Mouse (Mus musculus) cerebellum, adult 11 months (tissue): ENCODE data around the gene Itgam.
"Not testable (repeated sequence)": the region's sequence is repeated elsewhere in the genome, so short reads cannot be mapped to it uniquely, and the experiment has no call there.

ENCODE experiments used
- DNase-seq: peaks from one replicate; pipeline ENCODE4 v3.0.0; 2022

Itgam gene

DNA sequence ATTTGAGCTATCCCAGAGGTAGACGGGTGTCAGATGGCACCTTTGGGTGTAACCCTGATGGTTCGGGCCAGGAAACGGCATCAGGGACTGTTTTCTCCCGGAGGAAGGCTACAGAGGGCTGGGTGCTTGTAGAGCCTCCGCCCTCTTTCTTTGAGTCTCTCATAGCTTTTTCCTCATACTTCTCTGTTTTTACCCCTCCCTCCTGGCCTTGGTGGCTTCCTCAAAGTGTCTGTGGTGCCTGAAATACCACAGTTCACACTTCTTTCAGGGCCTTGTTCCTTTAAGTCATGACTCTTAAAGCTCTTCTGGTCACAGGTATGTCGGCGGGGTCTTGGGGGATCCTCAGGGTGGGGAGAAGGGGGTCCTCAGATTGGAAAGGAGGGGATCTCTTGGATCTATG lies at the start of gene Itgam, which contains the start of gene Gm49368:
Gene Itgam (plus strand): TSS at position 185 of the 400 bp plus-strand sequence.
Gene Gm49368 (plus strand): TSS at position 228 of the 400 bp plus-strand sequence.
- no peak for DNase-seq

DNA sequence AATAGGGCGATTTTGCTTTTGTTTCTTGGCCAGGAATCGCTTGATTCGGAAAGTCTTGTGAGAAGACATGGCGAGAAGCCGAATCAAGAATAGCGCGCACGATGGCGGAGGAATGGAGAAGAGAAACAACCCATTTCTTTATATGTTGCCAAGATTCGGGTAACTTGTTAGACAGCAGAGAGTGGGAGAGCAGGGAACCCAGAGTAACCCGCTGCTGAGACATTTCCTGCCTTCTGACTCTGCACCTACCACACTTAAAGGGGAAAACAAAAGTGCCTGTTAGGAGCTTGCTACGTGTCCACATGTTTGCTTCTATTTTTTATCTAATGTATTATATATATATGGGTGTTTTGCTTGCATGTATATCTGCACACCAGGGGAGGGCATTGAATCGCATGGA lies 49.3 kb upstream of the Itgam start:
- no peak for DNase-seq

DNA sequence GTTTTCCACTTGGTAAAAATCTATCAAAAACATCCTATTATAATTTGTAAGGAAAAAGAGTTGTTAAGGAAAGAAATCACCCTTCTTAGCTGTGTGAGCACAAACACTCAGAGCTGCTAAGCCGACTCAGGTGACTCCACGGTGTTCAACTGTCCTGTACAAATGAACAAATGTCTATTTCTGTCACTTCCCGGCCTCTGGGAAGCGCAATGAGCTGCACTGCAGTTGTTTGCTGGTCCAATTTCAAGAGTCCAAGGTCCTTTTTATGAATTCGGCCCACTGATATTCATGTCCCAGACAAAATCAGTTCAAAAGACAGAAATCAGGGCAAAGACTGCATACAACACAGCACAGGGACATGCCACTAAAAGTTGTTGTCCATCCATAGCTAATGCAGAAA lies 46.3 kb upstream of the Itgam start:
- not testable (repeated sequence) for DNase-seq

DNA sequence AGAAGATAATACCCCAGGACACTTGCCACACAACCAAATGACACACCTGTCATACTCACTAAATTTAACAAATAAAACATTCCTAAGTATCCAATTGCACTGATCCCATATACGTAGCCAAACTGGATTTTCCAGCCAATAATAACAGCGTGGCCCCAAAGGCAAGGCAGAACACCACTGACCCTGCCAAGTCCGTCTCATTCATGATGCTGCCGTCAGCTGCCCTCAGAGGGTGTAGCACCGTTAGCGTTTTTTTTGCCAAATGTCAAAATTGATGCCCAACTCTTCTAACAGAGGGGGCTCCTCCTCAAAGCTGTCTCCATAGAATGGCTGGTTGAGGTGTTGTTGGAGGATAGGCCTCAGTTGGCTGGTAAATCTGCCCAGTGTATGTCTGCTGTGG lies 45.8 kb upstream of the Itgam start:
- no peak for DNase-seq

DNA sequence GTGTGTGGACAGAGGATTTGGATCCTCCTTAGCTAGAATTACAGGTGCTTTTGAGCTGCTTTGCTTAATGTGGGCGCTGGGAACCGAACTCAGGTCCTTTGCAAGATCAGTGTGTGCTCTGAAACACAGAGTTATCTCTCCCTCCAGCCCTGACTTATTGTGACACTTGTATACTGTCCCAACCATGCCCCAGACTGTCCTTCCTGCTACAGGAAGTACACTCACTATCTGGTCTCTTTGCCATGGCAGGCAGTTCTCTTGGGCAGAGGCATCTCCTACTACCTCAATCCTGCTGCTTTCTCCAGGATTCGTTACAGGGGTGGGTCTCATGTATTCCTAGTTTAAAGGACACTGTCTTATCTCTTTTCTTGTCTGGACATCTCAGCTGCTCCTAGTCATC lies 44.2 kb upstream of the Itgam start:
- DNase-seq, result no peak

DNA sequence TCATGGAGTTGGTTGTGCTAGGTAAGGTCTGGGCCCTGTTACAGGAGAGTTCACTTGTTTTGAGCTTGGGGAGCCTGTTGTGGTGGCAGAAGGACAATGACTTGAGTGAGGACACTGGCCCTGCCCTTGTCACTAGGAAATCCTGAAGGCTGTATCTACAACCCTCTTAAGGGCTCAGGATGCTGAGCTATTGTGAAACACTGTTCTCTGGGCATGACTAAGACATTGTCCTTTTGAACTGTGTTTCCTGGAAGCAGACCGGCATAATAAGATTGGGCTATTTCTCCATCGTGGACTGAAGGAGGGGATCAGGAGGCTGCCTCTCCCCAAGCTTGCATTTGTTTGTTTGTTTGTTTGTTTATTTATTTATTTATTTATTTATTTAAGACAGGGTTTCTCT lies 43.3 kb upstream of the Itgam start:
- DNase-seq, result no peak

DNA sequence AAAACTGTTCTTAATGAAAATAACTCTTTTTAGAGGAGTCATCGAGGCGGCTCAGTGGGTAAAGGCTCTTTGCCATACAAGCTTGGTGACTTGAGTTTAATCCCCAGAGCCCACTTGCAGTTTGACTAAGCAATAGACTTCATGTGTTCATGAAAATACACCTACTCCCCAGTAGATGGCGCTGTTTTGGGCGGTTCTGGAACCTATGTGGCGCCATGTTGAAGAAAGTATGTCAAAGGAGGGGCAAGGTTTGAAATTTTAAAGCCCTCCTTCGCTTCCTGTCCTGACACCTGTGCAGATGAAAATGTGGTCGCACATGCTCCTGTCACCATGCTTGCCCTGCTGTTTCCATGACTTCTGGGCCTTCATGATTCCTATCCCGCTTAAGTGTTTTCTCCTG lies 39.5 kb upstream of the Itgam start:
- DNase-seq, result no peak

DNA sequence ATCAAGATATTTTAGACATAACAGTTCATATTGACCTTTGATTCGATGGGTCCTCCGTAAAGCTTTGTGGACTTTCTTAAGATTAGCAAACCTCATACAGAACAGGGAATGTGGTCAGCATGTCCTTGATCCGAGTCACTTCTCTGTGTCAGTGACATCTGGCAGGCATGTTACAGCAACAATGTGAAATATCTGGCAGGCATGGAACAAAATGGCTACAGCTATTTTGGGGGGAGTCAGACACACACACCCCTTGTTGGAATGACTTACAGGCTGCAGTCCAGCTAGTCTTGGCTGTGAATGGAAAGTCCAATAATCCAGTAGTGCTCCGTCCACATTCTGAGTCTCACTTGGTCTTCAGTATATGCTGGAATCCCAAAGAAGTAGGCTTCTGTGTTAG lies 38.9 kb upstream of the Itgam start:
- DNase-seq, result no peak

DNA sequence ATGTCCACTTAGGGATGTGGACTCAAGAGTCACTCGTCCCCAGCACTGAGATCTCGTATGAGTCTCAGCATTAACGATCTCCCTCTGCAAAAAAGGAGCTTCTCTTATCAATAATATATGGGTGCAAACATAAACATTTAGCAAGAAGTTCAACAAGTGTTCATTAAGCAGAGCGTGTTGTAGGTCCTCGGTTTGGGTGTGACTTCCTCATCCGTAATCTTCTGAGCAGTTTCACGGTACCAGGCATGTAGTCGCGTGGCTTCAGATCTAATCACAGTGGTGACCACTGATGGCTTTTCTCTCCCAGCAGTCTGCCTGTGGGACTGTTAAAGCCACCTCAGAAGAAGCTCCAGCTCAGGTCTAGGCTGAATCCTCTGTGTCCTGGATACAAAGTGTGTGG lies 38.1 kb upstream of the Itgam start:
- DNase-seq, result no peak

DNA sequence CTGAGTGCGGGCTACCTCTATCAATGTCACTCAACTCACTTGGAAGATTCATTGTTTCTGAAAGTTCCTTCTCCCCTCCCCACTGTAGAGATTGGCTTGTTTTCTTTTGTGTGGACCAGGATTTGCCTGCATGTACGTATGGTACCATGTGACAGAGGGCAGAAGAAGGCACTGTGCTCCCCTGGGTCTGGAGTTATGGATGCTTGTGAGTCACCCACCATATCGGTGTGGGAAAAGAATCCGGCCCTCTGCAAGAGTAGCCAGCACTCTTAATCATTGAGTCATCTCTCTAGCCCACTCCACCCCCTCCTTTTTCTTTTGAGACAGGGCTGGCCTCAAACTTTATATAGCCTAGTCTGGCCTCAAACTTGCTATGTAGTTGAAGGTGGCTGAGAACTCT lies 37.5 kb upstream of the Itgam start:
- DNase-seq, result no peak

DNA sequence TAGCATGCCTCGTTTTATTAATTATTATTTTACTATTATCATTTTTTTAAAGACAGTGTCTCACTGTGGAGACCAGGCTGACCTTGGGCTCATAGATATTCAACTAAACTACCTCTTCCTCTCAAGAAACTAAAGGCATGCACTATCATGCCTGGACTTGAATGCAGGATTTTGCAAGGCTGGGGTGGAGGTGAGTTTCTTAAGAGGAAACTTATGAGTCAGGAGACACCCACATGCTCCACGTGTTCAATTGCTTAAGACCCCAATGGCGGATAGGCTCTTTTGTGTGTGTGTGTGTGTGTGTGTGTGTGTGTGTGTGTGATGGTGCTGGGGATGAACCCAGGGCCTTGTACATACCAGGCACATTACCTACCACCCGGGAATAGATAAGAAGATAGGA lies 37.1 kb upstream of the Itgam start:
- no peak for DNase-seq

DNA sequence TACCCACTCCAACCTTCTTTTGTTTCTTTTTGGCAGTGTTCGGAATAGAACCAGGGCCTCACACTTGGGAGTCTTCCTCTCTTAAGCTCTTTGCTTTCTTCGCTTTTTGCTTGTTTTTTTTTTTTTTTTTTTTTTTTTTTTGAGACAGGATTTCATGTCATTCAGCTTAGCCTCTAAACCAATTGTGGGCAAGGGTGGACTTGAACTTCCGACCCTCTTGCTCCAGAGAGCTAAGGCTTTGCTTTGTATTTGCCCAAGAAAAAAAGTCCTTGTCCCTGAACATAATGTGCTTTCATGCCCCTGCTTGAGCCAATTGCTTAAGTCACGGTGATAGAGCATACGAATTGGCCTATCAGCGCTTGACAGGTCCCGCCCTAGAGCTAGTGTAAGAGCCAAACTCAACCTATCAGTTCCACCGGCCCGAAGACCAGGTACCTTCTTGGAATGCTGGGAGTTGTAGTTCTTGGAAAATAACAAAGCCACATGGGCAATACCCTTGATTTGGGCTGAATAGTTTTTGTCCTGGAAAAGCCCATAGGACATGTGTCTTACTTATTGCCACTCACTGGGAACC lies 30.9 kb upstream of the Itgam start:
- DNase-seq, result no peak

DNA sequence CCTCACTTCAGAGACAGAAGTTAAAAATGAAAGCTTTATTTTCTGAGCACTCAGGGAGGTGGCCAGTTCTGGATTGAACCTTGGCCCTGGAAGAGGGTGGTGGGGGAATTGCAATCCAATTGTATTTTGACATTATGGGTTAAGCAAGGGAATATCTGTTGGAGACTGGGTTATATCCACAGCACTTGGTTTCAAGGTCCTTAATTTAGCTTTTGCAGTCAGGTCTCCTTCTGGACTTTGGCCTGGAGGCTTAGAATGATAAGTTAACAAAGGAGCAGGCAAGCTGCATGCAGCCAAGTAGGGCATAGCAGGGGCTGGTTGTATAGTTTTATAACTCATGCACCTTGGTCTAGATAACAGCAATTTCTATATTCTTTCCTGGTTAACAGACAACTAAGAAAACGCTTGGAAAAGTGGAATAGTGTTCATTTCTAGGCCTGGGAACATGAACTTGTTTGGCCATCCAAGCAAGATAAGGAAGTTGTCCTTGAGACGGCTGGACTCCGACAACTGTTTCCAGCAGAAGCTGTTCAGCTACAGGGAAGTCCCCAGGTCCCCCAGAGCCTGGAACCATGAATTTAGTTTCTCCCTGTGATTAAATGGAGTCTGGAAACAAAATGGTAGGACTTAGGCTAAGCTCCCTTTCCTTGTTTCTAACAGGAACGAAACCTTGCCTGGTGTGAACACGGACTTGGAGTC lies 30.0 kb upstream of the Itgam start:
- no peak for DNase-seq

DNA sequence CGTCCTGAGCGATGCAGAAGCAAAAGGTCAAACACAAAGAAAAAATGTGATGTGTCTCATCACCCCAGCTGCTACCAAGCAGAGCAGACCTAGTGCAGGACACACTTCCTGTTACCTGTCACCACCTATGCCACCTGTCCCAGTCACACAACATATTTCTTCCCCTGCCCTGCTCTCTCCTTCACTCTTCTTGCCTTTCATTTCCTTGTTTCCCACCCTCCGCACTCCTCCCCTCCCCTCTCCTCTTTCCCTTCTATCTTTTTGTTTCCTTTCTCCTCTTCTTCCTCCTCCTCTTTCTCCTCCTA lies 29.5 kb upstream of the Itgam start:
- no peak for DNase-seq

DNA sequence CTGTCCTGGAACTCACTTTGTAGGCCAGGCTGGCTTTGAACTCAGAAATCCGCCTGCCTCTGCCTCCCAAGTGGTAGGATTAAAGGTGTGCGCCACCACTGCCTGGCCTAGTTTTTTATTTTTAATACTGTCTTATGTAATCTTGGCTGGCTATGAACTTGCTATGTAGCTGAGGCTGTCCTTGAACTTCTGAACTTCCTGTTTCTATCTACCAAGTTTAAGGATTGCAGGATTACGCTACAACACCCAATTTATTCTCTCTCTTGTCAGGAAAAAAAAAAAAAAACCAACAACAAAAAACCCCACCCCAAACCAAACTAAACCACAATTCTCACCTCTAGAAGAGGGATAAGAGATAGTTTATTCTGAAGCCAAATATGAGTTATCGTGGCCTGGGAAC lies 28.8 kb upstream of the Itgam start:
- no peak for DNase-seq

DNA sequence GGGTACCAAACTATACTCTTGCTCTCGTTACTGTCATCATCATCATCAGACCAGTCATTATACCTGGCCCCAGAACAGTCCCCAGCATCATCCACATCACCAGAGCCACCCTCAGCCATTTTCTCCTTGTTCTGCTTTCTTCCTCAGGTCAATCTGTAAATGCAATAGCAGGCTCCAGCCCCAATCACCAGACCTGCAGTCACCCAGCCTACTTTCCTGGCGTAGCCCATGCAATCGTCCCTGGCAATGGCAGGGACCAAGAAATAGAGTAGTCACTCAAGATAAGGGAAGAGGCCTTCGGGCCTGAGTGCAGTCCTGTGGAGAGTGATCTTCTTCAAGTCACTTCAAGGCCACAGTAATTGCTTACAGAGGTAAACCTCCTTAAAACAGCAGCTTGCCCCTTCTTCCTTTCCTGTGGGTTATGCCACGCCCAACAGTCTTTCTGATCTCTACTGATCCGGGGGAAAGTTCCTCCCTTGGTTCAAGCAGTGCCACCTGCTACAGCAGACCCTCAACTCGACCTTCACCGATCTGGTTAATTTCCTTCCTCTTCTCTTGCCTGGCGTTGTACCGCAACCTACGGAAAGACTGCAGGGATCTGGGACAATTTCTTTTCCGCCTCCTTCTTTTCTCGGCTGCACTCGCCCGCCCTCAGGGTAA lies 20.1 kb upstream of the Itgam start:
- not testable (repeated sequence) for DNase-seq

DNA sequence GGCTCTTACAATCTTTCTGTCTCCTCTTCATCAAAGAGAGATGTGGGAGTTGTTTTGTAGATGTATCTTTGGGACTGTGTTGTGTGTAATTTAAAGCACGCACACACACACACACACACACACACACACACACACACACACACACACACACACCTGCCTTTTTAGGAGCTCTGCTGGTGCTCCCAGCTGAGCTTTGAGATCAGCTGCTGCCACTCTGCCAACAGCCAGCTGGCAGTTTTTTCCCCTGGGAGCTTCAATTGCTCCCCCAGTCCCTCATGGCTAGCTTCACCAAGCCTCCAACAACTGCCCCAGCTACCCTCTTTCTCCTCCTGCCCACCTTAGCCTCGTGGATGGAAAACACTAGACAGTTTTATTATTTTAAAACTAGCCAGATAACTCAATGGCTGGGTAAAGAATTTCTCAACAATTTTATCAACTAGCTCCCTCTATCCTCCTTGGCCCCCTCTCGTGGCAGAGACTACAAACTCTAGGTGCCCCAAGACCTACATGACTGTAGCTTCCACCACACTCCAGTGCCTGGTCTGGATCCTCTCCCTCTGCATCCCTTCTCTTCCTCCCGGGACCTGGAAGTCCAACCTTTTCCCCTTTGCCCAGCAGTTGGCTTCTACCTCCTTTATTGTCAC lies 18.2 kb upstream of the Itgam start:
- no peak for DNase-seq

DNA sequence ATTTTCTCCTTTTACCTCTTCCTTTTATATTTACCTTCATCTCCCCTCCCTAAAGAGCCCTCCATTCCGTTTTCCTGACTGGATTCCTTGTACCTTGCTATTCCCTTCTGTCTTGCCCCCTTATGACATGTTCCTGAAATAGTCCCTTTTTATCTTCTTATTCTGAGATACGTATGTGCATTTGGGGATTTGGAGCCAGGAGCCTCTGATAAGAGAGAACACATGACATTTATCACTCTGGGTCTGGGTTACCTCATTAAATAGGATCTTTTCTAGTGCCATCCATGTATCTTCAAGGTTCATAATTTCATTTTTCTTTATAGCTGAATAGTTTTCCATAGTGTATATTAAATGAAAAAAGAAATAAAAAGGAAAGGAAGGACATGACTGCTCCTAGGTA lies 16.8 kb upstream of the Itgam start:
- no peak for DNase-seq

DNA sequence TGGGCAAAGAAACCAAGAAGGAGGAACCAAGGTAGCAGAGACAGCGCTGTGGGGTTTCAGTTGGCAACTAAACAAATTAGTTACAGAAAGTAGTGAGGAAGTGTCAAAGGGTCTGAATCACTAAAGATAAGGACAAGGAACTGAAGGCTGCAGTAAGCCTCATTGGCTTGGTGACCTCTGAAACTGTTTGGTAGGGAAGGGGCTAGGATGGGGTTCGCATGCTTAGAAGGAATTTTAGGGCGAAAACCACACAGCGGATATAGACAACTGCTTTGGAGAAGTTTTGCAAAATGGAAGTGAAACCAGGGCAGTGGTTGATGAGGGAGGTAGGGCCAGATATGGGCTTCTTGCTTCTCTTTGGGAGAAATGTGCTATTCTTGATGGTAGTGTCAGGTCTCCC lies 13.6 kb upstream of the Itgam start:
- DNase-seq, result no peak

DNA sequence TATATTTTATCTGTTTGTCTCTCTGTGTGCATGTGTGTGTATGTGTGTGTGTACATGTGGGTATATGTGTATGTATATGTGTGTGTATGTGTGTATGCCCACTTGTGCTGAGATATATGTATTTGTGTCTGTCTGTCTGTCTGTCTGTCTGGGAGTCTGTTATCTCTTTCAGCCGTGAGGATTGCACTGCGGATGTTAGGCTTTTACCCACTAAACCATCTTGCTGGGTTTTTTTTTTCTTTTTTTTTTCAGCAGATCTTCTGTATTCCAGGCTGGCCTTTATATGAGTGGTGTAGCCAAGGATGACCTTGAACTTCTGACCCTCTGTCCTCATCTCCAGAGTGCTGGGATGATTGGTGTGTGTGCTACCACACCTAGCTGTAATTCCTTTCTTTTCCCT lies 13.2 kb upstream of the Itgam start:
- DNase-seq, result no peak

DNA sequence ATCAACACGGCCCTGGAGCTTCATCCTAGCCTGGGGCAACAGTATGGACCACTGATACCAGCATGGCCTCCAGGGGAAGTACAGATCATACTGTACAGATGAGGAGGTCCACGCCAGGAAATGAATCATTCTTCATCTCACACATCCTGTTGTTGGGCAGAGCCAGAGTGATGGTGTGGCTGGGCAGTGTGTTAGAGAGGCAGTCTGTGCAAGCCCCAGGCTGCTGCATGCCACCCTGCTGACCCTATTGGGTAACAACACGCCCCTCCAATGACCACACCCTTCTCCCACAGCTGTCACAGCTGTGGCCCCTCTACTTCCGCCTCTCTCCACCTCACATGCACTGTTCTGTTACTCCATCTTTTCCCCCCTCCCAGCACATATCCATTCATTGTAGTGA lies 11.7 kb upstream of the Itgam start:
- DNase-seq, result no peak

DNA sequence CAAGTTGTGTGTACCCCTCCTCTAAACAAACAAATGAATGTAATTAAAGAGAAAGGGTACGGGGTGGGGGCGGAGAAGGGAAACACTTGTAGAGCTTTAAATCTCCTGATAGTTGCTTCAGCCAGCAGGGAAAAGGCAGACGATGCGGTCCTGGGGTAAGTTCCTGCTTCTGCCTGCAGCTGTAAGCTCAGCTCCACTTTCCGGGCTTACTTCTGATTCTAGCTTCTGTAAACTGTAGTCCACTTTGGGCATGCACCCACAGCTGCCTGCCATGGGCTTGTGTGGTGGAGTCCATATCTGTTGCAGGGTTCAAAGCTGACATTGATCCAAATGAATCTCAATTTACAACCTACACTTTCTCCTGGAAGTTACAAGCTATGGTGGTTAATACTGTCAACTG lies 9.4 kb upstream of the Itgam start:
- DNase-seq, result no peak

DNA sequence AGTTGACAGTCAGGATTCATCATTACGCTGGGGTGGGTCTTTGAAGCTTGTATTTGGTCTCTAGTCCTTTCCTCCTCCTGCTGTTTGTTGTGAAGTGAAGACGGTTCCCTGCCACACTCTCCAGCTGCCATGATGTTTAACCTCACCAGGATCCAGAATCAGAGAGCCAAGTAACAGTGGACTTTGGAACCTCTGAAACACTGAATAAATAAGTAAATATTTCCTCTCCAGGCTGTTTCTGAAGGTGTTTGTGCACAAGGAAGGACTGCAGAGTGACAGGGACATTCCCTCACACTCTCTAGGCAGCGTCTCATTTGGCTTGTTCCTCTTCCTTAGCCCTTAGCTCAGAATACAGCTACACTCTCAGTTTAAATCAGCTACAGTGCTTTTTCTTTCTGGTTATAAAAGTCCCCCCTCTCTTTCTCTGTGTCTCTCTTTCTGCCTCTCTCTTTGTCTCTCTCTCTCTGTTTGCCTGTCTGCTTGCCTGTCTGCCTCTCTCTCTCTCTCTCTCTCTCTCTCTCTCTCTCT lies 5.5 kb upstream of the Itgam start:
- no peak for DNase-seq

DNA sequence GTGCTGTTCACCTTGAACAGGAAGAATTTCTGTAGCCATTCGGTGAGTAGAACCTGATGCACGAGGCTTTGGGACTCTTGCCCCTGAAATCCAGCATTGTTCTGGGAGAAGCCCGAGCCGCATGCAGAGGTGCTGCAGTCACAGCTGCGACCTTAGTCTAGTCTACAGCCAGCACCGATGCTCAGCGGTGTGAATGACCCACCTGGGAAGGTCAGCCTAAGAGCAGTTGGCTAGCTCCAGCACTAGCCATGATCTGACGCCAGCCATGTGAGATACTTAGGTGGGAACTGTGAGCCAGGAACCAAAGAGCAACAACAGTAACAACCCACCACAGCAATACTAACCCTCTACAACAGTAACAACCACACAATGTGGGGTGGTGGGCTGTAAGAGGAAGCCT lies 4.6 kb upstream of the Itgam start:
- DNase-seq, result no peak
